Comparison of ENCODE assay signal across 22 mouse cellular contexts in genomic region chr5:87535994-87536644, GRCm38 (mm10). TPM values are rescaled to one million over a fixed set of nuclear protein-coding genes. Genes with fewer than 3 reads are reported as not detected.
A peak's percentile ranks its signal among the peaks of the same experiment; 100 is the strongest.
DNase-seq lines count a peak whose midpoint lies in the region; ATAC-seq and TF ChIP-seq lines count a peak whose summit lies in the region.
"Had no signal": no experiment of that assay in that cellular context is flagged by ENCODE, and none has a peak within 500 bp of the region (broad histone marks: within the 10 kb centered on the region; RNA-seq: fewer than 3 reads in every experiment).

No protein-coding gene starts in this region.

- no peaks in the 10 kb centered on the region for H3K9me3 ChIP-seq in intestine, embryonic 16.5 days (ENCODE audit: control insufficient read depth, low read length)
- no peaks in the 10 kb centered on the region for H3K9me3 ChIP-seq in kidney, embryonic 15.5 days (replicated peaks)
- H3K9me3 ChIP-seq in liver, embryonic 11.5 days (ENCODE audit: control insufficient read depth, low read length), result no peaks in the 10 kb centered on the region
- no peaks in the 10 kb centered on the region for H3K9me3 ChIP-seq in stomach, postnatal 0 days (ENCODE audit: control insufficient read depth, low read length)
- H3K9me3 ChIP-seq in forebrain, postnatal 0 days (ENCODE audit: low read length), result no peaks in the 10 kb centered on the region
- H3K9me3 ChIP-seq: embryonic facial prominence, embryonic 15.5 days; heart, embryonic 13.5 days; hindbrain, embryonic 12.5 days had no signal

- peak overlapping the region; percentile 82 for H3K27ac ChIP-seq in intestine, embryonic 16.5 days (ENCODE audit: low read length)
- H3K27ac ChIP-seq in kidney, embryonic 15.5 days, result peak overlapping the region; percentile 75
- no peak overlapping the region for H3K27ac ChIP-seq in liver, embryonic 11.5 days (ENCODE audit: low read depth, low read length)
- peak overlapping the region; percentile 83 for H3K27ac ChIP-seq in stomach, postnatal 0 days (replicated peaks)
- H3K27ac ChIP-seq in forebrain, postnatal 0 days (ENCODE audit: low read depth, low read length), result no peak overlapping the region
- H3K27ac ChIP-seq: embryonic facial prominence, embryonic 15.5 days; heart, embryonic 13.5 days; hindbrain, embryonic 12.5 days had no signal

- no peak for TF ChIP-seq EP300 in stomach, postnatal 0 days (optimal IDR thresholded peaks at IDR 0.05)

- H3K9ac ChIP-seq in intestine, embryonic 16.5 days (ENCODE audit: low read depth, low read length), result no peak overlapping the region
- H3K9ac ChIP-seq in kidney, embryonic 15.5 days, result no peak overlapping the region
- no peak overlapping the region for H3K9ac ChIP-seq in liver, embryonic 11.5 days (ENCODE audit: low read depth, low read length)
- H3K9ac ChIP-seq in stomach, postnatal 0 days (ENCODE audit: low read length), result no peak overlapping the region
- H3K9ac ChIP-seq in forebrain, postnatal 0 days, result no peak overlapping the region
- H3K9ac ChIP-seq: embryonic facial prominence, embryonic 15.5 days; heart, embryonic 13.5 days; hindbrain, embryonic 12.5 days had no signal

- TF ChIP-seq CTCF in stomach, postnatal 0 days (IDR thresholded peaks at IDR 0.05; ENCODE audit: low read depth), result no peak
- TF ChIP-seq CTCF in forebrain, postnatal 0 days (IDR thresholded peaks at IDR 0.05; ENCODE audit: low read depth), result no peak

- 54% methylated on average over 4 of the region's 4 CpGs for WGBS in intestine, embryonic 16.5 days
- 42% methylated on average over 4 of the region's 4 CpGs for WGBS in kidney, embryonic 15.5 days
- 76% methylated on average over 4 of the region's 4 CpGs for WGBS in liver, embryonic 11.5 days
- 51% methylated on average over 4 of the region's 4 CpGs for WGBS in stomach, postnatal 0 days
- WGBS in forebrain, postnatal 0 days, result 51% methylated on average over 4 of the region's 4 CpGs

- peak overlapping the region; percentile 19; the same call in 1 of the 2 replicates for H3K4me2 ChIP-seq in intestine, embryonic 16.5 days (ENCODE audit: low read depth, low read length)
- H3K4me2 ChIP-seq in kidney, embryonic 15.5 days, result no peak overlapping the region
- no peak overlapping the region for H3K4me2 ChIP-seq in liver, embryonic 11.5 days
- no peak overlapping the region; the same call in 1 of the 2 replicates for H3K4me2 ChIP-seq in stomach, postnatal 0 days (replicated peaks; ENCODE audit: low read depth)
- H3K4me2 ChIP-seq in forebrain, postnatal 0 days (ENCODE audit: low read depth), result no peak overlapping the region
- H3K4me2 ChIP-seq: embryonic facial prominence, embryonic 15.5 days; heart, embryonic 13.5 days; hindbrain, embryonic 12.5 days had no signal

- ATAC-seq in intestine, embryonic 16.5 days, result peak; percentile 95
- ATAC-seq in kidney, embryonic 15.5 days (replicated peaks; ENCODE audit: low FRiP score), result peak; percentile 94
- ATAC-seq in liver, embryonic 11.5 days (replicated peaks; ENCODE audit: low FRiP score), result peak; percentile 77
- peak; percentile 98 for ATAC-seq in stomach, postnatal 0 days (ENCODE audit: low FRiP score, low TSS enrichment)
- ATAC-seq in forebrain, postnatal 0 days, result no peak
- ATAC-seq: forebrain, embryonic 16.5 days; lung, postnatal 0 days; Patski had no signal

- H3K4me3 ChIP-seq in intestine, embryonic 16.5 days (ENCODE audit: low read length), result no peak overlapping the region
- no peak overlapping the region for H3K4me3 ChIP-seq in kidney, embryonic 15.5 days (replicated peaks)
- no peak overlapping the region for H3K4me3 ChIP-seq in liver, embryonic 11.5 days (ENCODE audit: low read depth, low read length)
- no peak overlapping the region for H3K4me3 ChIP-seq in stomach, postnatal 0 days (ENCODE audit: low read depth, low read length)
- no peak overlapping the region for H3K4me3 ChIP-seq in forebrain, postnatal 0 days (ENCODE audit: low read depth, low read length)
- H3K4me3 ChIP-seq: embryonic facial prominence, embryonic 15.5 days; heart, embryonic 13.5 days; hindbrain, embryonic 12.5 days; myocyte had no signal

- H3K27me3 ChIP-seq in intestine, embryonic 16.5 days (replicated peaks; ENCODE audit: control insufficient read depth, insufficient read depth, low read length), result no peaks in the 10 kb centered on the region
- no peaks in the 10 kb centered on the region for H3K27me3 ChIP-seq in kidney, embryonic 15.5 days
- H3K27me3 ChIP-seq in liver, embryonic 11.5 days (replicated peaks; ENCODE audit: control insufficient read depth, insufficient read depth, low read length), result no peaks in the 10 kb centered on the region
- no peaks in the 10 kb centered on the region for H3K27me3 ChIP-seq in stomach, postnatal 0 days (ENCODE audit: control insufficient read depth, insufficient read depth, low read length)
- H3K27me3 ChIP-seq in forebrain, postnatal 0 days (ENCODE audit: insufficient read depth, low read length), result no peaks in the 10 kb centered on the region
- H3K27me3 ChIP-seq: CH12.LX; embryonic facial prominence, embryonic 15.5 days; heart, embryonic 13.5 days; hindbrain, embryonic 12.5 days; Patski had no signal

- DNase-seq in liver, embryonic 11.5 days (ENCODE audit: low spot score), result no peak
- peak; percentile 84 for DNase-seq in stomach, postnatal 0 days (ENCODE audit: low spot score)
- DNase-seq in forebrain, postnatal 0 days, result no peak
- DNase-seq in layer of hippocampus, postnatal 14 days (ENCODE audit: low spot score in 2 of 2), result no peak
- DNase-seq in B cell, adult 2 months, result no peak
- DNase-seq: cerebellum, adult 9-11 months; gastrocnemius, postnatal 25 days; right cerebral cortex, postnatal 25 days had no signal

- H3K4me1 ChIP-seq in intestine, embryonic 16.5 days (ENCODE audit: control insufficient read depth, insufficient read depth, low read length), result no peaks in the 10 kb centered on the region
- no peaks in the 10 kb centered on the region for H3K4me1 ChIP-seq in kidney, embryonic 15.5 days
- H3K4me1 ChIP-seq in liver, embryonic 11.5 days (replicated peaks; ENCODE audit: control insufficient read depth, insufficient read depth, low read length), result no peaks in the 10 kb centered on the region
- H3K4me1 ChIP-seq in stomach, postnatal 0 days (replicated peaks; ENCODE audit: control insufficient read depth, insufficient read depth), result no peaks in the 10 kb centered on the region
- no peaks in the 10 kb centered on the region for H3K4me1 ChIP-seq in forebrain, postnatal 0 days (ENCODE audit: insufficient read depth)
- H3K4me1 ChIP-seq: embryonic facial prominence, embryonic 15.5 days; heart, embryonic 13.5 days; hindbrain, embryonic 12.5 days had no signal

- no peaks in the 10 kb centered on the region for H3K36me3 ChIP-seq in intestine, embryonic 16.5 days (ENCODE audit: control insufficient read depth, insufficient read depth, low read length)
- H3K36me3 ChIP-seq in kidney, embryonic 15.5 days, result no peaks in the 10 kb centered on the region
- H3K36me3 ChIP-seq in liver, embryonic 11.5 days (ENCODE audit: control insufficient read depth, insufficient read depth, low read length), result no peaks in the 10 kb centered on the region
- H3K36me3 ChIP-seq in stomach, postnatal 0 days (ENCODE audit: control insufficient read depth, insufficient read depth, low read length), result no peaks in the 10 kb centered on the region
- no peaks in the 10 kb centered on the region for H3K36me3 ChIP-seq in forebrain, postnatal 0 days (ENCODE audit: insufficient read depth)
- H3K36me3 ChIP-seq: embryonic facial prominence, embryonic 15.5 days; heart, embryonic 13.5 days; hindbrain, embryonic 12.5 days had no signal

RNA-seq across cellular contexts. Expression of gene Sult1b1, which starts 1.9 kb away (rescaled TPM):
- 98.8 and 129 TPM in 2 replicates for polyA plus RNA-seq in intestine, embryonic 16.5 days (2015; fragmentation: Nextera tagmentation; extraction: Ambion mirVana)
- 1.3 and 2.4 TPM in 2 replicates for polyA plus RNA-seq in kidney, embryonic 15.5 days (2015; fragmentation: Nextera tagmentation; extraction: Ambion mirVana)
- 0.41 and 0.44 TPM in 2 replicates for polyA plus RNA-seq in liver, embryonic 11.5 days (2014; fragmentation: Nextera tagmentation; extraction: Ambion mirVana)
- 79.4 and 79.9 TPM in 2 replicates for polyA plus RNA-seq in stomach, postnatal 0 days (2015; fragmentation: Nextera tagmentation; extraction: Ambion mirVana)
- not detected in 2 replicates for total RNA-seq in forebrain, postnatal 0 days (2014; rRNA removed)
- polyA plus RNA-seq in forebrain, postnatal 0 days (2015; fragmentation: Nextera tagmentation; extraction: Ambion mirVana), result not detected in 2 replicates
- not detected for total RNA-seq in layer of hippocampus, postnatal 14 days (2021)
- total RNA-seq: adrenal gland, adult 18-20 months; CH12.LX; gastrocnemius, postnatal 25 days; layer of hippocampus, adult 8-10 months; left cerebral cortex, postnatal 36 days had no signal
- polyA plus RNA-seq: forebrain, embryonic 16.5 days; heart, embryonic 13.5 days; hindbrain, embryonic 12.5 days; lung, postnatal 0 days; myocyte; Patski; testis, adult 2 months had no signal

RNA-seq across cellular contexts. Expression of gene Sult1d1, which starts 32.7 kb away (rescaled TPM):
- polyA plus RNA-seq in intestine, embryonic 16.5 days (2015; fragmentation: Nextera tagmentation; extraction: Ambion mirVana), result 66.6 and 85.2 TPM in 2 replicates
- polyA plus RNA-seq in kidney, embryonic 15.5 days (2015; fragmentation: Nextera tagmentation; extraction: Ambion mirVana), result 54.9 and 59.1 TPM in 2 replicates
- 0.96 and 1.2 TPM in 2 replicates for polyA plus RNA-seq in liver, embryonic 11.5 days (2014; fragmentation: Nextera tagmentation; extraction: Ambion mirVana)
- 42.1 and 44.3 TPM in 2 replicates for polyA plus RNA-seq in stomach, postnatal 0 days (2015; fragmentation: Nextera tagmentation; extraction: Ambion mirVana)
- 0.08 TPM in 1 of 2 replicates, not detected in the other for total RNA-seq in forebrain, postnatal 0 days (2014; rRNA removed)
- polyA plus RNA-seq in forebrain, postnatal 0 days (2015; fragmentation: Nextera tagmentation; extraction: Ambion mirVana), result 0.11 TPM in 1 of 2 replicates, not detected in the other
- not detected for total RNA-seq in layer of hippocampus, postnatal 14 days (2021)
- total RNA-seq: CH12.LX; gastrocnemius, postnatal 25 days; layer of hippocampus, adult 8-10 months; left cerebral cortex, postnatal 36 days had no signal
- polyA plus RNA-seq: forebrain, embryonic 16.5 days; heart, embryonic 13.5 days; hindbrain, embryonic 12.5 days; myocyte; Patski; testis, adult 2 months had no signal

RNA-seq across cellular contexts. Expression of gene Ugt2a1, which starts 45.4 kb away (rescaled TPM):
- polyA plus RNA-seq in intestine, embryonic 16.5 days (2015; fragmentation: Nextera tagmentation; extraction: Ambion mirVana), result not detected in 2 replicates
- polyA plus RNA-seq in kidney, embryonic 15.5 days (2015; fragmentation: Nextera tagmentation; extraction: Ambion mirVana), result not detected in 2 replicates
- polyA plus RNA-seq in liver, embryonic 11.5 days (2014; fragmentation: Nextera tagmentation; extraction: Ambion mirVana), result not detected in 2 replicates
- polyA plus RNA-seq in stomach, postnatal 0 days (2015; fragmentation: Nextera tagmentation; extraction: Ambion mirVana), result not detected in 2 replicates
- not detected in 2 replicates for total RNA-seq in forebrain, postnatal 0 days (2014; rRNA removed)
- polyA plus RNA-seq in forebrain, postnatal 0 days (2015; fragmentation: Nextera tagmentation; extraction: Ambion mirVana), result 0.38 TPM in 1 of 2 replicates, not detected in the other
- total RNA-seq in layer of hippocampus, postnatal 14 days (2021), result not detected
- total RNA-seq: adrenal gland, adult 18-20 months; CH12.LX; gastrocnemius, postnatal 25 days; layer of hippocampus, adult 8-10 months; left cerebral cortex, postnatal 36 days had no signal
- polyA plus RNA-seq: forebrain, embryonic 16.5 days; heart, embryonic 13.5 days; hindbrain, embryonic 12.5 days; lung, postnatal 0 days; myocyte; Patski; testis, adult 2 months had no signal

RNA-seq across cellular contexts. Expression of gene Gm43638, which starts 49.5 kb away (rescaled TPM):
- polyA plus RNA-seq in intestine, embryonic 16.5 days (2015; fragmentation: Nextera tagmentation; extraction: Ambion mirVana), result not detected in 2 replicates
- polyA plus RNA-seq in kidney, embryonic 15.5 days (2015; fragmentation: Nextera tagmentation; extraction: Ambion mirVana), result not detected in 2 replicates
- polyA plus RNA-seq in liver, embryonic 11.5 days (2014; fragmentation: Nextera tagmentation; extraction: Ambion mirVana), result not detected in 2 replicates
- polyA plus RNA-seq in stomach, postnatal 0 days (2015; fragmentation: Nextera tagmentation; extraction: Ambion mirVana), result not detected in 2 replicates
- not detected in 2 replicates for total RNA-seq in forebrain, postnatal 0 days (2014; rRNA removed)
- polyA plus RNA-seq in forebrain, postnatal 0 days (2015; fragmentation: Nextera tagmentation; extraction: Ambion mirVana), result not detected in 2 replicates
- total RNA-seq in layer of hippocampus, postnatal 14 days (2021), result not detected
- total RNA-seq: adrenal gland, adult 18-20 months; CH12.LX; gastrocnemius, postnatal 25 days; layer of hippocampus, adult 8-10 months; left cerebral cortex, postnatal 36 days had no signal
- polyA plus RNA-seq: forebrain, embryonic 16.5 days; heart, embryonic 13.5 days; hindbrain, embryonic 12.5 days; lung, postnatal 0 days; myocyte; Patski; testis, adult 2 months had no signal

RNA-seq across cellular contexts. Expression of gene Ugt2a2, which starts 54.1 kb away (rescaled TPM):
- polyA plus RNA-seq in intestine, embryonic 16.5 days (2015; fragmentation: Nextera tagmentation; extraction: Ambion mirVana), result not detected in 2 replicates
- not detected in 2 replicates for polyA plus RNA-seq in kidney, embryonic 15.5 days (2015; fragmentation: Nextera tagmentation; extraction: Ambion mirVana)
- not detected in 2 replicates for polyA plus RNA-seq in liver, embryonic 11.5 days (2014; fragmentation: Nextera tagmentation; extraction: Ambion mirVana)
- not detected in 2 replicates for polyA plus RNA-seq in stomach, postnatal 0 days (2015; fragmentation: Nextera tagmentation; extraction: Ambion mirVana)
- total RNA-seq in forebrain, postnatal 0 days (2014; rRNA removed), result 0.08 TPM in 1 of 2 replicates, not detected in the other
- not detected in 2 replicates for polyA plus RNA-seq in forebrain, postnatal 0 days (2015; fragmentation: Nextera tagmentation; extraction: Ambion mirVana)
- not detected for total RNA-seq in layer of hippocampus, postnatal 14 days (2021)
- total RNA-seq: adrenal gland, adult 18-20 months; CH12.LX; gastrocnemius, postnatal 25 days; layer of hippocampus, adult 8-10 months; left cerebral cortex, postnatal 36 days had no signal
- polyA plus RNA-seq: heart, embryonic 13.5 days; hindbrain, embryonic 12.5 days; lung, postnatal 0 days; myocyte; Patski; testis, adult 2 months had no signal

Comparison
In these comparisons a context has a peak if more than half of its experiments do, and no peak if none do; other contexts are left out.
1. H3K27ac ChIP-seq: peak in intestine, embryonic 16.5 days (single experiment), kidney, embryonic 15.5 days (single experiment) and stomach, postnatal 0 days (single experiment); none in liver, embryonic 11.5 days (single experiment) and forebrain, postnatal 0 days (single experiment).
2. RNA of gene Sult1b1, which starts 1.9 kb away (polyA plus RNA-seq): 98.8 to 129 TPM in intestine, embryonic 16.5 days and 79.4 to 79.9 TPM in stomach, postnatal 0 days; 1.3 to 2.4 TPM in kidney, embryonic 15.5 days, 0.41 to 0.44 TPM in liver, embryonic 11.5 days and not detected in forebrain, postnatal 0 days; every median in the first group is over 10 times any median in the second.
3. RNA of gene Sult1d1, which starts 32.7 kb away (polyA plus RNA-seq): 66.6 to 85.2 TPM in intestine, embryonic 16.5 days, 54.9 to 59.1 TPM in kidney, embryonic 15.5 days and 42.1 to 44.3 TPM in stomach, postnatal 0 days; 0.96 to 1.2 TPM in liver, embryonic 11.5 days and 0.11 TPM in forebrain, postnatal 0 days; every median in the first group is over 10 times any median in the second.